Mouse (Mus musculus) forebrain, embryonic 16.5 days (tissue): ENCODE measurements around the gene Xylt2. TPM values are rescaled to one million over a fixed set of nuclear protein-coding genes. Genes with fewer than 3 reads are reported as not detected.

Experiments used
- ATAC-seq: fragments of 200-750 bp; cut with Nextera tagmentation; 2 replicates; pipeline ENCODE4 v1.8.0; 2017; ENCODE audit warnings: mild to moderate bottlenecking, moderate library complexity
- H3K27ac ChIP-seq: fragments of 300-500 bp; sonication (generic); 2 replicates; pipeline ENCODE4 v1.5.1; 2014; ENCODE audit warnings: low read length, control low read depth
- H3K27me3 ChIP-seq: fragments of 300-500 bp; sonication (generic); replicated peaks from 2 replicates; pipeline ENCODE4 v1.6.1; 2014; ENCODE audit warnings: low read length; ENCODE audit not compliant: control insufficient read depth, insufficient read depth
- H3K36me3 ChIP-seq: fragments of 300-500 bp; sonication (generic); 2 replicates; pipeline ENCODE4 v1.6.1; 2014; ENCODE audit not compliant: control insufficient read depth, insufficient read depth
- H3K4me1 ChIP-seq: fragments of 300-500 bp; sonication (generic); replicated peaks from 2 replicates; pipeline ENCODE4 v1.6.1; 2014; ENCODE audit warnings: low read length; ENCODE audit not compliant: control insufficient read depth, insufficient read depth
- H3K4me2 ChIP-seq: fragments of 300-500 bp; sonication (generic); 2 replicates; pipeline ENCODE4 v1.6.1; 2014; ENCODE audit warnings: mild to moderate bottlenecking, low read length, control low read depth
- H3K4me3 ChIP-seq: fragments of 300-500 bp; sonication (generic); replicated peaks from 2 replicates; pipeline ENCODE4 v1.5.1; 2014; ENCODE audit warnings: mild to moderate bottlenecking, low read length, control low read depth
- H3K9ac ChIP-seq: fragments of 300-500 bp; sonication (generic); replicated peaks from 2 replicates; pipeline ENCODE4 v1.6.1; 2014; ENCODE audit warnings: low read depth, low read length, control low read depth
- H3K9me3 ChIP-seq: fragments of 300-500 bp; sonication (generic); 2 replicates; pipeline ENCODE4 v1.6.1; 2016; ENCODE audit warnings: low read length; ENCODE audit not compliant: control insufficient read depth
- WGBS: fragments of 180-500 bp; shearing (Covaris S2); extraction: QIAGEN DNeasy Blood & Tissue Kit; methylation state at CpG from one replicate; pipeline ENCODE4 v1.1.7; 2014; 5-methylcytosine and 5-hydroxymethylcytosine counted together
- polyA plus RNA-seq: library from polyadenylated mRNA; unstranded; fragments of >200 nt; fragmentation: Nextera tagmentation; extraction: Ambion mirVana; gene quantifications from 2 replicates; pipeline ENCODE4 v1.2.1, GENCODE M21; 2015

Xylt2 gene
- polyA plus RNA-seq, 1 experiment from 2014 or later, result 8.1 TPM

DNA sequence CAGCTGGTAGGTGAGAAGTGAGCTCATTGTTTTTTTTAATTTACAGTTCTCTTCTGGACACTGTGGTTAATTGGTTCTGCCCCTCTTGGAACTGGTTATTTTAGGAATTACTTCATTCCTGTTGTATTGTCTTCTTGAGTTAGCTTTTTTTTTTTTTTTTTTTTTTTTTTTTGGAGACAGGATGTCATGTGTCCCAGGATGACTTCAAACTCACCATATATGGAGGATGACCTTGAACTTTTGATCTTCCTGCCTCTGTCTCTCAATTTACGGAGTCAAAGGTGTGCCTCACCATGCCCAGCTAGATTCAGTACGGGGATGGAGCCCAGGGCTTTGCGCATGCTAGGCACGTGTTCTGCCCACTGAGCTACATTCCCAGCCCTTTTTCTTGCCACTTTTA is 4.3 kb upstream of the Xylt2 start:
- Histone ChIP-seq H3K27ac (no peak overlapping the region), H3K36me3 (no peaks in the 10 kb centered on the region), H3K4me2 (no peak overlapping the region), H3K9me3 (no peaks in the 10 kb centered on the region), H3K27me3 (no peaks in the 10 kb centered on the region), H3K4me1 (peaks cover 7% of the 10 kb centered on the region), H3K9ac (no peak overlapping the region), H3K4me3 (no peak overlapping the region)
- no peak for ATAC-seq
- 86% methylated on average over 4 of the region's 4 CpGs for WGBS

DNA sequence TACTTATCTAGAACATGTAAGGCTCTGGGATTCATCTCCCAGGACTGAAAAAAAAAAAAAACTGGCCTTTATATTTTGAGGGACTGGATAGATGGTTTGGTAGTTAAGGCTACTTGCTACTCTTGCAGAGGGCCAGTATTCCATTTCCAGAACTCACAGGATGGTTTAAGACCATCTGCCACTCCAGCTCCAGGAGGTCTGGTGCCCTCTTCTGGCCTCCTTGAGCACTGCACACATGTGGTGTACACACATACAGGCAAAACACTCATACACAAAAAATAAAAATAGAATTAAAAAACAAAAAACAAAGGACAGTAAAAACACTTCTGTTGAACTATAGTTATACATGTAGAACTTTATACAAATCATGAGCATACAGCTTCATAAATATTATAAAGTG is 3.3 kb upstream of the Xylt2 start:
- Histone ChIP-seq H3K27me3 (no peaks in the 10 kb centered on the region), H3K4me2 (no peak overlapping the region), H3K27ac (no peak overlapping the region), H3K9ac (no peak overlapping the region), H3K4me1 (peaks cover 17% of the 10 kb centered on the region), H3K9me3 (no peaks in the 10 kb centered on the region), H3K36me3 (no peaks in the 10 kb centered on the region), H3K4me3 (no peak overlapping the region)
- no peak for ATAC-seq

DNA sequence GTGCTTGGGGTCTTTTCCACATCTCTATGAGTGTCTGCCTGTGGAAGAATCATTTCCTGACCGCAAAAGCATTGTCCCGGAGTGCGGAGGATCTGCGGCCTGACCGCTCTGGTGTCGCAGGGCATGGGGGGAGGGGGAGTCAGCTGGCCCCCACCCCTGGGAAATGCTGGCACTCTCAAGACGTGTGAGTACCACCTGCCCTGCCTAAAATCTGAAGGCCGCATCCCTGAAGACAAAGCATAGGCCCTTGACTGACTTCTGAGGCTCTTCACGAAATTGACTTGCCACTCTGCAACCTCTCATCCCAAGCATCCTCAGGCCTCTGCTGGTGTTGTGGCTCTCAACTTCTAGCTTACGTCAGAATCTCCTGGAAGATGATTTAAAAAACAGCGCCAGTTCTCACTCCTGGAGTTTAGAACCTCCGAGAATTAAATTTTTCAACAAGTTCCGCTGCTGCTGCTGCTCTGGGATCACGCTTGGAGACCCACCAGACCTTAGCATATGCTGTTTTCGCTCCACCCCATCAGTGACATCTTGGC is 361 bp upstream of the Xylt2 start:
- WGBS, result 23% methylated on average over 15 of the region's 15 CpGs
- Histone ChIP-seq H3K4me2 (peak overlapping the region; percentile 81), H3K4me3 (peak overlapping the region; percentile 92), H3K27me3 (no peaks in the 10 kb centered on the region), H3K9ac (peak overlapping the region; percentile 96), H3K9me3 (no peaks in the 10 kb centered on the region), H3K4me1 (peaks cover 20% of the 10 kb centered on the region), H3K36me3 (no peaks in the 10 kb centered on the region), H3K27ac (0 out of 2 replicates have a peak overlapping the region, but pooled peaks have one; percentile 30)
- no peak; the same call in 1 of the 2 replicates for ATAC-seq

DNA sequence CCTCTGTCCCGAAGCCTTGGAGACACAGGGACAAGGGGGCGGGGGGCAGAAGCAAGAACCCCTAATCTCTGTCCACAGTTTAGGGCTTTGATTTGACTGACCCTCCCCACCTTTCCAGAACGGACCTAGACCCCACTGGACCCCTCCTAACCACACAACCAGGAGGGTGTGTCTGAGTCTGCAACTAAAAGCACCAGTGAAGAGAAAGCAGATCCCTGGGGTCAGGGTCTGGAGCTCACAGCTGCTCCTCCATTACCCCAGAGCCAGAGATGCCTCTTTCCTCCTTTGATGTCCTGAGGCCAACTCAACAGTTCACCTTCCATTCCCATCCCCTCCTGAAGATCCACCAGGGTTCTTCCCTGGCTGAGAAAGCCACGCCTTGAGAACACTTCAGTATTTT is 1.0 kb downstream of the Xylt2 start:
- WGBS, result 50% methylated on average over 4 of the region's 4 CpGs
- Histone ChIP-seq H3K4me2 (peak overlapping the region; percentile 81), H3K27ac (no peak overlapping the region), H3K9ac (peak overlapping the region; percentile 96), H3K36me3 (no peaks in the 10 kb centered on the region), H3K4me3 (peak overlapping the region; percentile 92), H3K27me3 (no peaks in the 10 kb centered on the region), H3K4me1 (peaks cover 20% of the 10 kb centered on the region), H3K9me3 (no peaks in the 10 kb centered on the region)
- ATAC-seq, result no peak

DNA sequence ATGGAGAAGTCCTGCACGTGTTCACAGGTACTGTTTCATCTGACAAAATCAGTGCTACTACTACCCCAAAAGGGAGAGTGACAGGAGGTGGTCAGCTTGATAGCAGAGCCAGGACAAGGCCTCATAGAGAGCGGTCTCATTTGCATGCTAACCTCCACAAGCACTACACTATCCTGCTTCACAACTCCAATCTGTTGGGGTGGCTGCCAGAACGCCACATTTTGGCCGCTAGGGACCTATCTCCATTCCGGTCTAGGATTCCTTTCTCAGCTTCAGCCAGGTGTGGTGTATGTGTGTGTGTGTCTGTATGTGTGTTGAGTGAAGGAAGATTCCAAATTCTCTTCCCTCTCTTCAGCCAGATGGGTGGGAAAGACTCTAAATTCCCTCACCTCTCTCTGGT is 1.9 kb downstream of the Xylt2 start:
- Histone ChIP-seq H3K4me1 (peaks cover 20% of the 10 kb centered on the region), H3K27ac (no peak overlapping the region), H3K4me2 (no peak overlapping the region), H3K36me3 (no peaks in the 10 kb centered on the region), H3K9ac (no peak overlapping the region), H3K27me3 (no peaks in the 10 kb centered on the region), H3K9me3 (no peaks in the 10 kb centered on the region), H3K4me3 (no peak overlapping the region)
- ATAC-seq, result no peak
- WGBS, result 83% methylated on average over 5 of the region's 5 CpGs

DNA sequence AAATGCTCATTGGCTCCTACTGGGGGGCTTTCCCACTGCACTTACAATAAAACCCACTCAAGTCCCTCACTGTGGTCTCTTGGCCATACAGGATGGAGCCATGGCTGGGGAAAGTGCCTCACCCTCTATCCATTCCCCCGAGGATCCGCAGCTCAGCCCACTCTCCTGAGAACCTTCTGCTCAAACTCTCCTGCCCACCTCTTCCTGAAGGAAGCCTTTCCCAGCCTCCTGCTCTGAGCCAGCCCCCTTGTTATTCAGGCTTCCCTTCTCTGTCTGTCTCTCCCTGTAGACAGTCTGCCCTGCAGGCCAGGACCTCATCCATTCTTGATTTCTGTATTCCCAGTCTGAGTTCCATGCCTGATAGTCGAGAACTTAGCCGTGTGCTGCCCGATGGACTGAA is 2.3 kb downstream of the Xylt2 start:
- no peak for ATAC-seq
- no peak overlapping the region for H3K9ac ChIP-seq

DNA sequence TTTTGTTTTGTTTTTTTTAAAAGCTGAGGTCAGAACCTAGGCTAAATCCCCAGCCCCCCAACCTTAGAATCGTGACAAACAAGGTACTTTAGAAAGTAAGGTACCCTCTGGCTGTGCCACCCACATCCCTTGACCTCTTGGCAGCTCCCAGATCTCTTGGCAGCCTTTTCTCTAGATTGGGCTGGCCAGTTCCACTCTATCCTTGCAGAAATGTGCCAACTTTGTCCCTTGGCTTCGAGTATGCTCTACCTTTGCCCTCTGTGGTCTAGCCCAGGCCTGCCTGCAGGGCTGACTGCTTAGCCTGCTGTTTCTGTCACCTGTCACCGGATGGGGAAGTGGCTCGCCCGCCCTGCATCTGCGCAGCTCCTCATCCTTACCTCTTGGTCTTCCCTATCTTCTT is 12.0 kb downstream of the Xylt2 start:
- ATAC-seq, result no peak
- no peak overlapping the region for H3K4me2 ChIP-seq
- H3K27ac ChIP-seq, result no peak overlapping the region
- H3K9me3 ChIP-seq, result no peaks in the 10 kb centered on the region
- no peaks in the 10 kb centered on the region for H3K27me3 ChIP-seq
- H3K4me3 ChIP-seq, result no peak overlapping the region
- H3K9ac ChIP-seq, result no peak overlapping the region
- H3K4me1 ChIP-seq, result no peaks in the 10 kb centered on the region
- 89% methylated on average over 6 of the region's 6 CpGs for WGBS
- H3K36me3 ChIP-seq, result peaks cover 20% of the 10 kb centered on the region

More for the DNA sequence above, 2.3 kb downstream of the Xylt2 start:
- no peak overlapping the region for H3K4me2 ChIP-seq
- H3K4me3 ChIP-seq, result no peak overlapping the region
- WGBS, result 90% methylated on average over 5 of the region's 5 CpGs
- H3K27ac ChIP-seq, result no peak overlapping the region
- no peaks in the 10 kb centered on the region for H3K9me3 ChIP-seq
- H3K4me1 ChIP-seq, result peaks cover 20% of the 10 kb centered on the region
- no peaks in the 10 kb centered on the region for H3K36me3 ChIP-seq
- no peaks in the 10 kb centered on the region for H3K27me3 ChIP-seq

DNA sequence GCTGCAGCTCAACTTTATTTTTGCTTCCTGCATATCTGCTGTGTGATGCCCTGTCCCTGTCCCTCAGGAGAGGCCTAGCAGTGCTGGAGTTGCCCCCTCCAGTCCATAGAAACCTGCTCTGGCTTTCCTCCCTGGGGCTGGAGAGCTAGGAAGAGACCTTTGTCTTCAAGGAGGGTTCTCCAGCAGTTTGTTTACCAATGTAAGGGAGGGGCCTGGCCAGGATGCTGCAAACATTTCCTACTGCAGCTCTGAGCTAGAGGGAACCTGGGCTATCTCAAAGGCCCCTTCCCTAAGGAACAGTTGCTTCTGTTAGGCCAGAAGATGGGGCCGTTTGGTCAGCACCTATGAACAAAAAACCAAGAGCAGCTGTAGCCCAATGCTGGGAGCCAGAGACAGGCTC is 16.0 kb downstream of the Xylt2 start:
- Histone ChIP-seq H3K9me3 (no peaks in the 10 kb centered on the region), H3K4me3 (no peak overlapping the region), H3K27me3 (no peaks in the 10 kb centered on the region), H3K27ac (no peak overlapping the region), H3K4me1 (no peaks in the 10 kb centered on the region), H3K9ac (no peak overlapping the region), H3K4me2 (no peak overlapping the region), H3K36me3 (peaks cover 20% of the 10 kb centered on the region; the same call in 1 of the 2 replicates)
- ATAC-seq, result no peak
- 67% methylated on average over 1 of the region's 1 CpGs for WGBS

DNA sequence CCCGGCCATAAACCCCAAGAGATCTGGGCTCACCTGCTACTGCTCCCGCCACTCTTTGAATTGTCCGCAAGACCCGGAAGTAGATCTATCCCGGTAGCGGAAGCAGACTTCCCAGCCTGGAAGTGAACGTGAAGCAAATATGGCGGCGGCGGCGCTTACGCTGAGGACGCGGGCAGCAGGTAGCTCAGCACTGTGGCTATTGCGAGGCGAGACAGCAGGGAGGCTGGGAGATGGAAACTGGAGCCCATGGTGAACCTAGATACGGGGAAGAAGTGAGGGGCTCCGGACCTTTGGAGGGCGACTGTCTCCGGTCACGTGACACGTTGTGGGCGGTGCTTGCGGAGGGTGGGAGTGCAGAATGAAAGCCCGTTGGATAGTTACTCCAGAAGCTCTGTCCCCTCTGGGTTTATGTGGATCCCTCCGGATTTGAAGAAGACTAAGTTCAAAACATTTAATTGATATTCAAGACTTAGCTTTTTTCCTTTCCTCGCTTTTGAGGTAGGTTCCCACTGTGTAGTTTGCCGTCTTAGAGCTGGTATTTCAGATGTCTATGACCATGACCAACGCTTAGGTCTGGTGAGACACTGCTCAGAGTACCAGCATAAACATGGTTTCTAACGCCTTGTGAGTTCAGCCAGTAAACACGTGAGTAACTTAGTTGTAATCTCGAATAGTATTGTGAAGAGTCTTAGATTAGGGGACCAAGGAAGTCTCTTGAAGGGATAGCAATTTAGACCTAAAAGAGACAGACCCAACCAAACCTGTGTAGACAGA is 23.5 kb downstream of the Xylt2 start, which contains the start of the genes Mrpl27 and Eme1:
Mrpl27 (plus strand) TSS at position 105 of the 774 bp plus-strand sequence.
Eme1 (minus strand) TSS at position 302 of the 774 bp plus-strand sequence.
- H3K4me2 ChIP-seq, result peak within 1 kb of the TSS; percentile 85
- peak; percentile 93 for ATAC-seq
- peak within 1 kb of the TSS; percentile 65 for H3K9ac ChIP-seq
- peak within 1 kb of the TSS; percentile 91 for H3K27ac ChIP-seq
- H3K9me3 ChIP-seq, result no peaks in the 10 kb centered on the region
- H3K27me3 ChIP-seq, result no peaks in the 10 kb centered on the region
- peaks cover 15% of the 10 kb centered on the region for H3K4me1 ChIP-seq
- WGBS, result under 1% methylated on average over 32 of the region's 32 CpGs
- H3K36me3 ChIP-seq, result 0 out of 2 replicates have a peak, but pooled peaks cover 4% of the 10 kb centered on the region
- peak within 1 kb of the TSS; percentile 69 for H3K4me3 ChIP-seq
